Mouse (Mus musculus): Measurements from ENCODE around the gene Tcf7l1.

Gene Tcf7l1

DNA sequence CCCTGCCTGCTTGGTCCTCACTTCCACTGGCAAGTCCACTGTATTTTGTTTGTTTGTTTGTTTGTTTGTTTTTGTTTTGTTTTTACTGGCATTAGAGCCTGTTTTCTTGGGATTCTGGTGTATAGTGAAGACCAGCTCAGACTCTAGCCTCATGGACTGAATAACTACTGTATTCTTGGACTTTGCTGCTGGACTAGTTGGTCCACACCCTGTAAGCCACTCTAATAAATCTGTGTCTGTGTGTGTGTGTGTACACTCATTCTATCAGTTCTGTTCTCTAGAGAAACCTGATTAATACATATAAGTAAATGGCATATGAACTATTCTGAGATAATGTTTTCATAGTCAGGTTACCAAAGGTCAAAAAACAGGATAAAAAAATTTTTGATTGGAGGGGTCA is 198.9 kb downstream of the Tcf7l1 start:
- no peak for DNase-seq (ENCODE audit: low spot score in 2 of 2)

DNA sequence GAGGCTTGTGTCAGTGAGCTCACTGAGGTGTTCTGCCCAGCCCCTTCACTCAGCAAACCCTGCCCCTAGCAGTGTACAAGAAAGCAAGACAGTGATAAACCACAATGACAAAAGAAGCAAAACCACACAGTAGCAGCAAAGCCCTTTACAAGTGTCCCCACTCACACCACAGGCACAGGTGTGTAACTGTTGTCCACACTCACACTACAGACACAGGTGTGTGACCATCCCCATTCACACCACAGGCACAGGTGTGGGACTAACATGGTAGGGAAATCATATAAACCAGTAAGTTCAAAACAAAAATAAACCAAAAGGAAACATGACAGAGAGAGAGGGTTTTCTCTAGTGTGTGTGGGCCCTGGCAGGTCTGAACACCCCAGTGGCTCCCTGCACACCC is 200.7 kb downstream of the Tcf7l1 start:
- no peak for DNase-seq (ENCODE audit: low spot score in 2 of 2)

DNA sequence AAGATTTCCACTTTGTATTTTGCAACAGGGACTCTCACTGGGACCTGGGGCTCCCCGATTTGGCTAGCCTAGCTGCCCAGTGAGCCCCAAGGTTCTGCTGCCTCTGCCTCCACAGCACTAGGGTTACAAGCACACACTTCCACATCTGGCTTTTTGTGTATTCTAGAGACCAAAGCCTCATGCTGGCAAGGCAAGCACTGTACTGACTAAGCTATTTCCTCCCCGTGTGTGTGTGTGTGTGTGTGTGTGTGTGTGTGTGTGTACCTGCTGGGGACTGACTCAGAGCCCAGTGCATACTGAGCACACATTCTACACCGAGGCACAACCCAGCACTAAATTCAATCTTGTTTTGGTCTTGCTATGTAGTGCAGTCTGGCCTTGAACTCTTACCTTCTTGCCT is 202.4 kb downstream of the Tcf7l1 start:
- no peak for DNase-seq (ENCODE audit: low spot score in 2 of 2)

DNA sequence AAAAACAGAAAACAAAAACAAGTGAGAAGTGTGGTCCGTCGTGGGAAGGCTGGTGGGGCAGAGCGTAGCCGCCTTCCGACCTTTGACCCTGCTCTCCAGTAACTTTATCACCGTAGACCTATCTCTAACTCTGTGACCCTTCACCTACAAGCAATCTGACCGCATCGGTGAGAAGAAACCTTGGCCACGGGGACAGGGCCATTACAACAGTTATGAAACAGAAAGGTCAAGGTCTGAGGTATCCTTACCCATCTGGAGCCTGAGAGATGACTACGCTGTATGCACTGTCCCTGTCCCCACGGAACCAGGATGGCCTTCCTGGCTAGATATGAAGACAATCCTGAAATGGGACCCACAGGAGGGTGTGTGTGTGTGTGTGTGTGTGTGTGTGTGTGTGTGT is 204.9 kb downstream of the Tcf7l1 start:
- DNase-seq (ENCODE audit: low spot score in 2 of 2): no peak

DNA sequence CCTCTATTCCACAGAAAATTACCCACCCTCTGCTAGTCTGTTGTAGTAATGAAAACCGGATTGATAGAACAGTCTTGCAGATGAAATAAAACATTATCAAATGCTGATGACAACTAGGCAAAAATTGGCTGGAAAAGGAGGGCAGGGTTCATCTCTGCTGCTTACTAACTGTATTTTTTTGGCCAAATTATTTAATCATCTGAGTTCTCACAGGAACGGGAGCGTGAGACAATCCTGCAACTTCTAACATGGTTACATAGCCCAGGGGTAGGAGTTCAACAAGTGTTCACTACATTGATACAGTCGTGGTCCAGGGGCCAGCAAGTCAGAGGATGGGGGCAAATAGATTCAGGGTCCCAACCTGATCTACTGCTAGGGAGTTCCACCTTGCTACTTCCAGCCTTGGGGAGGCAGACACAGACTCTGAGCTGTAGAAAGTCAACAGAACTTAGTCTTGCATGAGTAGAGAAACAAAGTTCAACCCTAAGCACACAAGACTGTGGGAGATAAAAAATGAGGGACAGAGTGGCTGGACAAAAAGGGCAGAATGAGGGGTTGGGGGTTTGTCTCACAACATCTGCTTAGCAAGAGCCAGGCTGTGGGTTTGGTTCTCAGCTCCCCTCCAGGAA is 205.7 kb downstream of the Tcf7l1 start:
- DNase-seq (ENCODE audit: low spot score in 2 of 2): no peak

DNA sequence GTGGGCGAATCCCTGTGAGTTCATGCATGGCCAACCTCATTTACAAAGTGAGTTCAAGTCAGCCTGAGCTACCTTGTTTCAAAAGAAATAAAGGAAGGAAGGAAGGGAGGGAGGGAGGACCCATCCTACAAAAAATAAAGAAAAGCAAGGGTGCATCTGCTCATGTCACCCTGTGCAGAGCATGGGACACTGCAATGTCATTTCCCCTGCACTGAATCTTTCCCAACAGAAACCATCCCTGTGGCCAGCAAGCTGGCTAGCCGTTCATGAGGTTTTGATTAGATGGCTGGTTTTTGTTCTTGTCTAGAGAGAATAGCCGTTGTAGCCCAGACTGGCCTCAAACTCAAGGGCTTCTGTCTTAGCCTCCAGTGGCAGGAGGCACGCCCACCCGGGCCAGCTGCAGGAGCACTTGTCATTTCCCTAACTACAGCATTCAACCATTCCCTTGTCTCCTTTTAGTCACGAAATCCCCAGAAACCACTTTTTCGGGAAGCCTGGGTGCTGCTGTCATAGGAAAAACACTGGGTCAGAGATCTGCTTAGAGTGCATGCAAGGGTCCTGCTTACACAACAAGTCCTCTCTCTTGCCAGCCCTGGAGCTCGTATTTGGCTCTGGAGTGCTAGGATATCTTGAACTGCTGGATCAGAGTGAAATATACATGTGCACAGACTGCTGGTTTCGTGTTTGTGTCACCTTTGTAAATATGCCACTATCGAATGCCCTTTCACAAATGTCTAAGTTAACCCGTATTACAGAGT is 207.2 kb downstream of the Tcf7l1 start:
- no peak for DNase-seq (ENCODE audit: low spot score in 2 of 2)
